Mouse (Mus musculus) megakaryocyte, embryonic 14.5 days (primary cell): ENCODE measurements at regions not wholly inside any gene's neighbourhood (a gene's known extent, or its start where the extent isn't known, plus 50 kb on each side); places are given as distances from the start of the nearest gene placed in this dataset.

ENCODE experiments used
- H3K27me3 ChIP-seq: replicated peaks from 2 replicates; pipeline ENCODE3; 2012; ENCODE audit warnings: inconsistent platforms
- H3K36me3 ChIP-seq: replicated peaks from 2 replicates; pipeline ENCODE3; 2012; ENCODE audit warnings: low read length, inconsistent platforms, mixed read lengths
- H3K4me1 ChIP-seq: 2 replicates; pipeline ENCODE4 v1.6.1; 2012; ENCODE audit warnings: inconsistent platforms
- H3K4me3 ChIP-seq: replicated peaks from 2 replicates; pipeline ENCODE3; 2012; ENCODE audit warnings: moderate library complexity, mild to moderate bottlenecking, inconsistent platforms
- H3K9me3 ChIP-seq: 2 replicates; pipeline ENCODE4 v1.6.1; 2012; ENCODE audit warnings: inconsistent platforms
- FLI1 ChIP-seq: IDR thresholded peaks from 2 replicates; pipeline ENCODE4 v1.6.1; 2012; ENCODE audit warnings: low read length, inconsistent platforms, mixed read lengths
- GATA1 ChIP-seq: IDR thresholded peaks from 3 replicates; pipeline ENCODE4 v1.6.1; 2012; ENCODE audit warnings: mixed read lengths, low read length, inconsistent platforms, borderline replicate concordance

DNA sequence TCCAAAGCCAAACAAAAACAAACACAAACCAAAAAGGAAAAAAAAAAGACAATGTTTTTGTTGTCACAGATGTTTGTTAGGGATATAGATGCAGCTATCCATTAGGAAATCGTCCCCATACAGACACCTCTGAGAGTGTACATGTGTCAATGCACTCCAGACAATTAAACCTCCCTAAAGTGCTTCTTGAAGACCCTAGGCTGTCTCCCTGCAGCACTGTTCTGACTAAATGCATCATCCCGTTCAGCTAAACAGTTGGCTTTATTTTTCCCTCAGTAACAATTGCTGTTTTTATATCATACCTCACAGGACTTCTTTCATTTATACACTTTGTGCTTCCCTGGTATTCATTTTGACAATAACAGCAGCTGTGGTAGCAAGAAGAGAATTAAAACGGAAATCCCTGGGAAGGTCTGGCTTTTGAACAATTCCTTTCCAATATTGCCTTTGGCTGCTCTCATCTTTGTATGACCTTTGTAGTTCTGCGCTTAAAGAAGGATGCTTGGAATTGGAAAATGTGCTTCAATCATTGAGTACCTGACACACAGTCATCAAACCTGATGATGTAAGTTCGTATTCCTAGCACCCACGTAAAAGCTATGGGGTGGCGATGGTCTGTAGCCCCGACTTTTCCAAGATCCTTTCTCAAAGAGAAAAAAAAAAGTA is 208.9 kb downstream of the Dusp6 start:
- TF ChIP-seq GATA1 (no peak), FLI1 (no peak)
- Histone ChIP-seq H3K4me3 (no peak overlapping the region), H3K36me3 (no peaks in the 10 kb centered on the region), H3K9me3 (peaks cover 5% of the 10 kb centered on the region; the same call in 1 of the 2 replicates), H3K27me3 (no peaks in the 10 kb centered on the region), H3K4me1 (peaks cover 15% of the 10 kb centered on the region)

DNA sequence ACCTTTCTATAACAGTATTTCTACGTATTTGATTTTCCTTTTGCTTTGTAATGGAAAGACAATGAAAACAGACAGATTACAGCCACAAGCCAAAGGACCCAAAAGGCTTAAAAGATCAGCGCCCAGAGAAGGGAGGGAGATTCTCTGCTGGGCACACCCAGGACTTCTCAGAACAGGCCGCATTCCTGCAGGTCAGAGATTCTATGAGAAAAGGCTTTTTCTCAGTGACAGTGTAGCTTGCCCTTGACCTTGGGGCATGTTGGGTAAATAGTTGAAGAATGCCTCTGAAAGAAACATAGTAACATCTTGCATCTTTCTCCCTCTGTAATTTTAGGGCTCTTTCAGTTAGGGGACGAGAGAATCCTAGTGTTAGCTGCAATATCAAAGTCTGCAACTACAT is 209.8 kb downstream of the Dusp6 start:
- no peak overlapping the region for H3K4me3 ChIP-seq
- H3K27me3 ChIP-seq: no peaks in the 10 kb centered on the region
- peaks cover 5% of the 10 kb centered on the region; the same call in 1 of the 2 replicates for H3K9me3 ChIP-seq
- no peaks in the 10 kb centered on the region for H3K36me3 ChIP-seq
- H3K4me1 ChIP-seq: peaks cover 7% of the 10 kb centered on the region; the same call in 1 of the 2 replicates
- TF ChIP-seq GATA1 (no peak), FLI1 (no peak)

GRCm38 (mm10) chr10:99473758-99474157 is 210.7 kb downstream of the Dusp6 start:
- no peak overlapping the region for H3K4me3 ChIP-seq
- TF ChIP-seq FLI1 (no peak), GATA1 (no peak)
- no peaks in the 10 kb centered on the region for H3K27me3 ChIP-seq
- peaks cover 4% of the 10 kb centered on the region; the same call in 1 of the 2 replicates for H3K4me1 ChIP-seq
- H3K36me3 ChIP-seq: no peaks in the 10 kb centered on the region
- peaks cover 5% of the 10 kb centered on the region; the same call in 1 of the 2 replicates for H3K9me3 ChIP-seq

GRCm38 (mm10) chr10:99474546-99474945 is 211.5 kb downstream of the Dusp6 start:
- no peaks in the 10 kb centered on the region for H3K4me1 ChIP-seq
- no peaks in the 10 kb centered on the region for H3K36me3 ChIP-seq
- TF ChIP-seq GATA1 (no peak), FLI1 (no peak)
- H3K4me3 ChIP-seq: no peak overlapping the region
- H3K27me3 ChIP-seq: no peaks in the 10 kb centered on the region
- peaks cover 5% of the 10 kb centered on the region; the same call in 1 of the 2 replicates for H3K9me3 ChIP-seq

DNA sequence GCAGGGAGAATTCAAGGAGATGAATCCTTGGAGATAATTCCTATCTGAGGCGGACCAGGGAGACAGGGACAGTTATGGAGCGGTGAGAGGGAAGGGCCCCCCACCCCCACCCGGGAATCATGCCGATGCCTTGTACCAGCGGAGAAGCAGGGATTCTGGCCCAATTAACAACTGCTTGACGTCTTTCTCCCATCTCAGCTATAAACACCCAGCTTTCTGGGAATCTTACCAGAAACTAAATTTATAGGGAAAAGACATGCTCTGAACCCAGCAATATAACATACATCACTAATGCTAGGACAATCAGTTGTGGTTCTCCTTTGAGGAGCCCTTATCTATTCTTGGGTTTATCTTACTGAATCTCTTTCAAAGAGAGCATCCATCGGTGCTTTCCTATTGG is 213.2 kb downstream of the Dusp6 start:
- no peak for TF ChIP-seq FLI1
- no peak for TF ChIP-seq GATA1
- no peaks in the 10 kb centered on the region for H3K4me1 ChIP-seq
- H3K9me3 ChIP-seq: peaks cover 5% of the 10 kb centered on the region; the same call in 1 of the 2 replicates
- no peak overlapping the region for H3K4me3 ChIP-seq
- no peaks in the 10 kb centered on the region for H3K36me3 ChIP-seq
- no peaks in the 10 kb centered on the region for H3K27me3 ChIP-seq

- no peak for TF ChIP-seq FLI1
- TF ChIP-seq GATA1: no peak
Observed at GRCm38 (mm10) chr10:99476776-99477175, 213.7 kb downstream of the Dusp6 start.

DNA sequence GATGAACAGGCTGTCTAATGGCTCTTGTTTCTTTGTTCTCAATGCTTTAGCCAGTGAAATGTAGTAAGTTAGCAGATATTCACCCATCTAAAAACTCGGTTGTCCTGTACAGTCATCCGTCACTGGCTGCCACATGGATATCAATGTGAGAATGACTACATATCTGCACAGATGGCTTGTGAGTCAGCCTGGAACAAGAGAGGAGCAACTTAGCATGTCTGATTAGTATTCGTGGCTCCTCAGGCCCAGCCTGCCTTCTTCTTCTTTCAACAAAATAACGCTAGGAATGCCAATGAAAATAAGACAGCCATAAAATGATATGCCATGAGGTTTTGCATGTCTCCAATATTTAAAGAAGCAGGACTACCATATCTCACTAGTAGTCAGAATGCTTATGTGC is 217.5 kb downstream of the Dusp6 start:
- no peaks in the 10 kb centered on the region for H3K36me3 ChIP-seq
- H3K27me3 ChIP-seq: no peaks in the 10 kb centered on the region
- TF ChIP-seq FLI1 (no peak), GATA1 (no peak)
- H3K4me3 ChIP-seq: no peak overlapping the region
- no peaks in the 10 kb centered on the region for H3K4me1 ChIP-seq
- no peaks in the 10 kb centered on the region for H3K9me3 ChIP-seq

More at GRCm38 (mm10) chr10:99476776-99477175, 213.7 kb downstream of the Dusp6 start:
- no peaks in the 10 kb centered on the region for H3K27me3 ChIP-seq
- H3K36me3 ChIP-seq: no peaks in the 10 kb centered on the region
- no peak overlapping the region for H3K4me3 ChIP-seq
- H3K4me1 ChIP-seq: no peaks in the 10 kb centered on the region
- H3K9me3 ChIP-seq: peaks cover 5% of the 10 kb centered on the region; the same call in 1 of the 2 replicates

DNA sequence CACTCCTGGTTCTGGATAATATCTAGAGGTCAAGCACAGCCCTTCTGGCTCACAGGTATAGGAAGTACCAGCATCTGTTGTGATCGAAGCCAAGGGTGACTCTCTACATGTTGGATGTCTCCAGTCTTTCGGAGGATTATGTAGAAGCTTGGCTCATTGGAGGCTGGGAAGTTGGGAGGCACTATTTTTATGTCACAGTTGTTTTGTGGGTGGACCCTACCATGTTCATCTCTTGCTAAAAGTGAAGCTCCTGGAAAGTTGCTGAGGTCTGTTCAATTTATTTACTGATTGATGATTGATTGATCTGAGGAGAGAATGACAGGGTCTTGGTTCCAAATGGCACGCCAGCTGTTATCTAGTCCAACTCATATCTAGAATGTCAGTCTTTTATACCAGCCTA is 219.0 kb downstream of the Dusp6 start:
- TF ChIP-seq FLI1: no peak
- TF ChIP-seq GATA1: no peak
- Histone ChIP-seq H3K27me3 (no peaks in the 10 kb centered on the region), H3K4me3 (no peak overlapping the region), H3K36me3 (no peaks in the 10 kb centered on the region), H3K9me3 (peaks cover 9% of the 10 kb centered on the region), H3K4me1 (no peaks in the 10 kb centered on the region)

DNA sequence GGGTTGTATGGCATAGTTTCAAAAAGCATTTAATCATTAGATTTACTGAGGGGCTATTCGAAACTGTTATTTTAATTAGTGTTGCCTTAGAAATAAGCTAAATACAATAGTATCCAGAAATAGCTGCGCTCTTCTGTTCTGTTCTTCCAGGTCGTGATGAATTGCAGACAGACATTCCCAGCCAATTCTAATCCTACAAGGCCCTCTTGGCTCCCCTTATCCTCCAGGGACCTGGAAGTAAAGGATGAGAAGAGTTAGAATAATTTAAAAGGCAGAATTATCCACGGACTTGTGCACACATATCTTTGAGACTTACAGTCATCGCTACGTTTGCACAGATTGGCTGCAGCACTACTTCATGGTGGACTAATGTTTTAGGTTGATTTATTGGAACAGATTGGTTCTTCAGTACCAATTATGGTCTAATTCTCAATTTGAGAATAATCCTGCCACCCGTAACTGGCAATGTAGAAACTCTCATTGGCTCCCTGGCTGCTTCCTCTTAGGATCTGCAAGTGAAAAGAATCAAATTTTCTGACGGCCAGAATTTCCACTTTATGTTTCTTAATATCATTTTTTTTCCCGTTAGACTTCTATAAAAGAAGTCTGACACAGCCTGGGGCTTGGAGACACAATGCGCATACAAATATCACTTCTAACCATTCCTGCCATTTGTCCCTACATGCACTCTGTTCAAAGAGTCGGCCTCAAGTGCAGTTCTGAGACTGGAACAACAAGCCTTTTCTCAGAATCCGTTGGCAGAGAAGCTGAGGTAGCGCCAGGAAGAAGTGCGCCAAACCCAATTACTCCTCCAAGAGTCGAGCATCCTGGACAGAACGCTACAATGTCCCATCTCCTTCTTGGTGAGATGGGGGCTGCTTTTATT is 225.4 kb downstream of the Dusp6 start:
- peaks cover 16% of the 10 kb centered on the region for H3K9me3 ChIP-seq
- no peak overlapping the region for H3K4me3 ChIP-seq
- TF ChIP-seq GATA1: no peak
- TF ChIP-seq FLI1: no peak
- no peaks in the 10 kb centered on the region for H3K27me3 ChIP-seq
- H3K4me1 ChIP-seq: no peaks in the 10 kb centered on the region
- H3K36me3 ChIP-seq: no peaks in the 10 kb centered on the region

- Histone ChIP-seq H3K4me3 (no peak overlapping the region), H3K27me3 (no peaks in the 10 kb centered on the region), H3K36me3 (no peaks in the 10 kb centered on the region), H3K9me3 (no peaks in the 10 kb centered on the region), H3K4me1 (no peaks in the 10 kb centered on the region)
- TF ChIP-seq GATA1: no peak
- TF ChIP-seq FLI1: no peak
Observed at GRCm38 (mm10) chr10:99511514-99512237, 247.8 kb downstream of the Csl start.
